Mouse (Mus musculus): ENCODE results near the gene Nanog.

Nanog gene

GRCm38 (mm10) chr6:122762952-122763700, 55.8 kb downstream of the Nanog start:
- in situ Hi-C loops (cut with MboI) = no loop called here

GRCm38 (mm10) chr6:122763844-122764445, 56.7 kb downstream of the Nanog start:
- in situ Hi-C loops (cut with MboI) = no loop called here
